Mouse (Mus musculus) heart, postnatal 25 days (tissue): ENCODE measurements around the gene Rgsl1. TPM values are rescaled to one million over a fixed set of nuclear protein-coding genes. Genes with fewer than 3 reads are reported as not detected.

Experiments
- DNase-seq: peaks from one replicate; pipeline ENCODE4 v3.0.0; 2022; ENCODE audit warnings: low spot score
- intact Hi-C: fragments of 180-260 bp; cut with DNase I; formaldehyde crosslinking; loops from one replicate; pipeline ENCODE4 v1.15.1; 2025
- total RNA-seq, 2 experiments: library from RNA; stranded (reverse); gene quantifications; 2 replicates each; pipeline ENCODE4 v1.2.3; 2021

Gene Rgsl1
- total RNA-seq, 2 experiments from 2014 or later = 0.11 TPM; not detected in 1

- intact Hi-C loops = loop anchor here (1.0 to 5.0 kb wide), 3 partner anchors 61 to 259 kb away; partner anchors contain the start of gene Dhx9
- DNase-seq = no peak
Measured at GRCm38 (mm10) chr1:153746119-153746670, 97.7 kb downstream of the Rgsl1 start.

GRCm38 (mm10) chr1:153742374-153743155, 101.4 kb downstream of the Rgsl1 start:
- DNase-seq = no peak
- intact Hi-C loops = loop anchor here (1.0 to 5.0 kb wide), 2 partner anchors 100 to 185 kb away; no protein-coding TSS in a partner anchor

GRCm38 (mm10) chr1:153741551-153742316, 102.2 kb downstream of the Rgsl1 start:
- DNase-seq = no peak
- intact Hi-C loops = loop anchor here (1.0 to 5.0 kb wide), 2 partner anchors 99 to 184 kb away; no protein-coding TSS in a partner anchor

- intact Hi-C loops = loop anchor here (5.0 kb wide), 1 partner anchor 99 kb away; no protein-coding TSS in a partner anchor
Measured at GRCm38 (mm10) chr1:153740775-153741400, 103.1 kb downstream of the Rgsl1 start.

GRCm38 (mm10) chr1:153740145-153740544, 103.8 kb downstream of the Rgsl1 start, which contains the start of gene Rgs16:
TSS of gene Rgs16 (plus strand) at chr1:153740349.
- peak; percentile 67 for DNase-seq
- intact Hi-C loops = loop anchor here (5.0 kb wide), 1 partner anchor 98 kb away; no protein-coding TSS in a partner anchor

More at GRCm38 (mm10) chr1:153740775-153741400, 103.1 kb downstream of the Rgsl1 start:
- DNase-seq = no peak

GRCm38 (mm10) chr1:153739437-153740015, 104.4 kb downstream of the Rgsl1 start:
- DNase-seq = no peak
- intact Hi-C loops = loop anchor here (5.0 kb wide), 2 partner anchors 57 to 97 kb away; no protein-coding TSS in a partner anchor

GRCm38 (mm10) chr1:153737101-153738085, 106.5 kb downstream of the Rgsl1 start:
- no peak for DNase-seq
- intact Hi-C loops = loop anchor here (5.0 kb wide), 1 partner anchor 55 kb away; no protein-coding TSS in a partner anchor

- intact Hi-C loops = loop anchor here (5.0 kb wide), 1 partner anchor 54 kb away; no protein-coding TSS in a partner anchor
- no peak for DNase-seq
Measured at GRCm38 (mm10) chr1:153736096-153736495, 107.8 kb downstream of the Rgsl1 start.

- DNase-seq = no peak
- intact Hi-C loops = loop anchor here (5.0 kb wide), 1 partner anchor 53 kb away; no protein-coding TSS in a partner anchor
Measured at GRCm38 (mm10) chr1:153734866-153735265, 109.1 kb downstream of the Rgsl1 start.

- no peak for DNase-seq
- intact Hi-C loops = no loop called here
Measured at GRCm38 (mm10) chr1:153733181-153733580, 110.8 kb downstream of the Rgsl1 start.

- intact Hi-C loops = no loop called here
- peak; percentile 77 for DNase-seq
Measured at GRCm38 (mm10) chr1:153730671-153731070, 113.3 kb downstream of the Rgsl1 start.

GRCm38 (mm10) chr1:153729806-153730205, 114.1 kb downstream of the Rgsl1 start:
- intact Hi-C loops = loop anchor here (5.0 kb wide), 1 partner anchor 53 kb away; no protein-coding TSS in a partner anchor
- no peak for DNase-seq

Other genes with a start within 250 kb of the Rgsl1 start
- gene Rgs8, start 191.1 kb downstream of the Rgsl1 start, total RNA-seq = not detected
- 1 to 10 TPM; 1.4 to 2.4 TPM for gene Rgs16, start 103.8 kb downstream of the Rgsl1 start, total RNA-seq
- gene Rnasel, start 94.7 kb downstream of the Rgsl1 start, total RNA-seq = 1 to 10 TPM; 5.8 to 6.1 TPM
- not detected for gene Teddm1b, start 30.2 kb upstream of the Rgsl1 start, total RNA-seq
- gene Teddm1a, start 47.6 kb upstream of the Rgsl1 start, total RNA-seq = not detected
- 100 to 1,000 TPM; 349 to 403 TPM for gene Glul, start 55.8 kb upstream of the Rgsl1 start, total RNA-seq
- gene Teddm2, start 56.1 kb upstream of the Rgsl1 start, total RNA-seq = under 1 TPM; 0.73 to 0.87 TPM